Mouse (Mus musculus) CH12.LX (cell line): Measurements from ENCODE around the gene Rfxap. TPM values are rescaled to one million over a fixed set of nuclear protein-coding genes. Genes with fewer than 3 reads are reported as not detected.
"Not testable (repeated sequence)": the region's sequence is repeated elsewhere in the genome, so short reads cannot be mapped to it uniquely, and the experiment has no call there.

Experiments
- DNase-seq: peaks from one replicate; pipeline ENCODE4 v3.0.0-alpha.2; 2013; ENCODE audit errors: extremely low read depth
- H3K27ac ChIP-seq: 2 replicates; pipeline ENCODE4 v1.5.1; 2012; ENCODE audit warnings: low read depth, mild to moderate bottlenecking, control low read depth, moderate library complexity; ENCODE audit not compliant: insufficient read depth
- H3K27me3 ChIP-seq: replicated peaks from 2 replicates; pipeline ENCODE3; 2012; ENCODE audit warnings: inconsistent platforms
- H3K36me3 ChIP-seq, 2 experiments: replicated peaks in 1 of 2; 2 replicates each; pipeline versions ENCODE3 to v1.6.1; 2012; ENCODE audit warnings: inconsistent platforms in 1 of 2, low read length in 1 of 2, mild to moderate bottlenecking in 1 of 2, mixed read lengths in 1 of 2, moderate library complexity in 1 of 2; ENCODE audit not compliant: control insufficient read depth in 1 of 2, insufficient read depth in 1 of 2
- H3K4me1 ChIP-seq, 2 experiments: 2 replicates each; pipeline ENCODE4 v1.6.1; 2012; ENCODE audit warnings: inconsistent platforms in 1 of 2, moderate library complexity in 1 of 2; ENCODE audit not compliant: insufficient read depth in 2 of 2, control insufficient read depth in 1 of 2
- H3K4me2 ChIP-seq: 2 replicates; pipeline ENCODE4 v1.6.1; 2012; ENCODE audit warnings: low read depth, mild to moderate bottlenecking, control low read depth; ENCODE audit not compliant: poor library complexity, insufficient read depth, severe bottlenecking
- H3K4me3 ChIP-seq, 3 experiments: fragments of 150-350 bp in 1 of 3; sonication (generic) in 1 of 3; replicated peaks in 1 of 3; 2 replicates each; pipeline versions ENCODE3 to v1.5.1; 2011 to 2012; ENCODE audit warnings: low read depth in 2 of 3, low read length in 2 of 3, mild to moderate bottlenecking in 2 of 3, moderate library complexity in 2 of 3, control low read depth in 1 of 3, improper control_type of control experiment in 1 of 3, inconsistent platforms in 1 of 3, mixed read lengths in 1 of 3; ENCODE audit not compliant: poor library complexity in 1 of 3
- H3K79me2 ChIP-seq: replicated peaks from 2 replicates; pipeline ENCODE4 v1.6.1; 2012; ENCODE audit warnings: mild to moderate bottlenecking, moderate library complexity; ENCODE audit not compliant: control insufficient read depth, poor library complexity, insufficient read depth, severe bottlenecking; ENCODE audit errors: extremely low read depth
- H3K9ac ChIP-seq: 2 replicates; pipeline ENCODE4 v1.6.1; 2012; ENCODE audit warnings: low read depth, mild to moderate bottlenecking, control low read depth, moderate library complexity; ENCODE audit not compliant: insufficient read depth
- H3K9me3 ChIP-seq: replicated peaks from 2 replicates; pipeline ENCODE3; 2012; ENCODE audit warnings: low read length, inconsistent platforms, mixed read lengths
- CTCF ChIP-seq, 2 experiments: IDR thresholded peaks in 1 of 2; conservative IDR thresholded peaks in 1 of 2; 2 replicates each; pipeline ENCODE4 v1.5.1; 2011 to 2012; ENCODE audit warnings: low read depth in 2 of 2, low read length in 2 of 2, improper control_type of control experiment in 1 of 2, inconsistent platforms in 1 of 2, mild to moderate bottlenecking in 1 of 2, moderate library complexity in 1 of 2
- HCFC1 ChIP-seq: IDR thresholded peaks from 2 replicates; pipeline ENCODE4 v1.6.1; 2012; ENCODE audit warnings: low read depth, mild to moderate bottlenecking, inconsistent platforms, low read length, improper control_type of control experiment
- IRF4 ChIP-seq: IDR thresholded peaks from 2 replicates; pipeline ENCODE4 v1.6.1; 2014; ENCODE audit warnings: low read depth, mild to moderate bottlenecking, inconsistent platforms, low read length, improper control_type of control experiment
- MAZ ChIP-seq: IDR thresholded peaks from 2 replicates; pipeline ENCODE4 v1.6.1; 2012; ENCODE audit warnings: low read depth, mild to moderate bottlenecking, inconsistent platforms, low read length, improper control_type of control experiment, moderate library complexity
- MXI1 ChIP-seq: IDR thresholded peaks from 2 replicates; pipeline ENCODE4 v1.6.1; 2011; ENCODE audit warnings: mild to moderate bottlenecking, low read depth, low read length, improper control_type of control experiment
- MYC ChIP-seq: IDR thresholded peaks from 2 replicates; pipeline ENCODE4 v1.6.1; 2011; ENCODE audit warnings: low read depth, mild to moderate bottlenecking, improper control_type of control experiment, low read length
- PAX5 ChIP-seq: IDR thresholded peaks from 2 replicates; pipeline ENCODE4 v1.6.1; 2012; ENCODE audit warnings: low read length, inconsistent platforms, mixed read lengths
- RAD21 ChIP-seq: IDR thresholded peaks from 2 replicates; pipeline ENCODE4 v1.6.1; 2011; ENCODE audit warnings: low read depth, mild to moderate bottlenecking, low read length, improper control_type of control experiment, moderate library complexity
- SIN3A ChIP-seq: IDR thresholded peaks from 2 replicates; pipeline ENCODE4 v1.6.1; 2012; ENCODE audit warnings: low read length, improper control_type of control experiment, inconsistent platforms
- USF2 ChIP-seq: conservative IDR thresholded peaks from 2 replicates; pipeline ENCODE4 v1.6.1; 2011; ENCODE audit warnings: low read depth, low read length, improper control_type of control experiment
- ZC3H11A ChIP-seq: IDR thresholded peaks from 2 replicates; pipeline ENCODE4 v1.6.1; 2012; ENCODE audit warnings: low read depth, mild to moderate bottlenecking, inconsistent platforms, low read length, improper control_type of control experiment
- ZKSCAN1 ChIP-seq: IDR thresholded peaks from 2 replicates; pipeline ENCODE4 v1.6.1; 2012; ENCODE audit warnings: low read depth, inconsistent platforms, low read length, improper control_type of control experiment, borderline replicate concordance
- ZMIZ1 ChIP-seq: IDR thresholded peaks from 2 replicates; pipeline ENCODE4 v1.6.1; 2012; ENCODE audit warnings: low read depth, mild to moderate bottlenecking, inconsistent platforms, low read length, improper control_type of control experiment
- dilution Hi-C: fragments of 300-500 bp; cut with MboI; formaldehyde crosslinking; loops from 2 replicates; pipeline ENCODE4 v1.14.3; 2020; ENCODE audit warnings: low sequenced_read_pairs; ENCODE audit not compliant: extremely low pct_unique_long_range_greater_than_20kb, extremely low pct_ligation_motif_present
- in situ Hi-C: fragments of 300-500 bp; cut with MboI; formaldehyde crosslinking; loops from 3 replicates; pipeline ENCODE4 v1.14.3; 2019; ENCODE audit warnings: low sequenced_read_pairs, low pct_ligation_motif_present, low pct_unique_long_range_greater_than_20kb, mixed read lengths
- polyA plus RNA-seq: library from polyadenylated mRNA; unstranded; fragments of >175 nt; gene quantifications from 2 replicates; pipeline ENCODE4 v1.2.1, GENCODE M21; 2012; ENCODE audit warnings: low read depth; ENCODE audit not compliant: insufficient read length
- total RNA-seq, 2 experiments: library from RNA; depleted of rRNA; stranded (reverse); fragments of 300-350 nt in 1 of 2; fragments of >200 nt in 1 of 2; gene quantifications; 2 replicates each; pipeline ENCODE4 v1.2.3; 2012 to 2014

Rfxap gene
- total and polyA plus RNA-seq, 3 experiments = 25.8 to 38.8 (median 27.9) TPM

DNA sequence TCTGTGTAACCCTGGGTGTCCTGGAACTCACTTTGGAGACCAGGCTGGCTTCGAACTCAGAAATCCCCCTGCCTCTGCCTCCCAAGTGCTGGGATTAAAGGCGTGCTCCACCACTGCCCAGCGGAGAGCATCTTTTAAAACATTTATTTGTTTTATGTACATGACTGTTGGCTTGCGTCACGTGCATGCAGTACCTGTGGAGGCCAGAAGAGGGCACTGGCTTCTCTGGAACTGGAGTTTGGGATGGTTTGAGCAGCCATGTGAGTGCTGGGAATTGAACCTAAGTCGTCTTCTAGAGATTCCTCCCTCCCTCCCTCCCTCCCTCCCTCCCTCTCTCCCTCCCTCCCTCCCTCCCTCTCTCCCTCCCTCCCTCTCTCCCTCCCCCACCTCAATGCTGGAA is 42.1 kb downstream of the Rfxap start:
- not testable (repeated sequence) for H3K27ac ChIP-seq, H3K27me3 ChIP-seq, H3K36me3 ChIP-seq
- TF ChIP-seq CTCF (conservative IDR thresholded peaks at IDR 0.05 in 1 of 2, IDR thresholded peaks at IDR 0.05 in 1 of 2; ENCODE audit: low read depth in 2 of 2, low read length in 2 of 2) = 0 out of 4 replicates have a peak, but pooled peaks of 1 of the 2 experiments have one; percentile 17
- TF ChIP-seq, all 38 proteins: peak for 1; not testable (repeated sequence) for 37
- dilution Hi-C loops, H3K4me1 ChIP-seq, H3K4me2 ChIP-seq, H3K9me3 ChIP-seq, H3K4me3 ChIP-seq, in situ Hi-C loops, H3K9ac ChIP-seq, DNase-seq, H3K79me2 ChIP-seq: not testable (repeated sequence)

DNA sequence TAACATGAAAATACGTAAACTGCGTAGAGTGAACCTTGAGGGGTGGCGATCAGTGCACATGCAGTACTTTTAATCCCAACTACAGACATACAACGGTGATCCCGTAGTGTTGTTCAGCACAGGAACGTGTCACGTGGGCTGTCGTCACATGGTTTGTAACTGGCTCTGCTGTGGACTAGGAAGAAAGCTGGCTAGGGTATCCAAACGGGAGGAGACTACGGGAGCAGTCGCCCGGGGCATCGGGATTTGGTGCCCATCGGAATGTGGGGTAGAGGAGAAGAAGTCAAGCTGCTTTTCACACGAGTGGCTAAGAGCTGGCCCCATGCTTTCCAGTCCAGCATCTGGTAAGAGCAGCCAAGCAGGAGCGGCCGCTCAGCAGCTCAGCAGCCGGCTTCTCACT is 43.2 kb downstream of the Rfxap start:
- dilution Hi-C loops = no loop called here
- Histone ChIP-seq H3K36me3 (no peaks in the 10 kb centered on the region), H3K4me2 (no peak overlapping the region)

DNA sequence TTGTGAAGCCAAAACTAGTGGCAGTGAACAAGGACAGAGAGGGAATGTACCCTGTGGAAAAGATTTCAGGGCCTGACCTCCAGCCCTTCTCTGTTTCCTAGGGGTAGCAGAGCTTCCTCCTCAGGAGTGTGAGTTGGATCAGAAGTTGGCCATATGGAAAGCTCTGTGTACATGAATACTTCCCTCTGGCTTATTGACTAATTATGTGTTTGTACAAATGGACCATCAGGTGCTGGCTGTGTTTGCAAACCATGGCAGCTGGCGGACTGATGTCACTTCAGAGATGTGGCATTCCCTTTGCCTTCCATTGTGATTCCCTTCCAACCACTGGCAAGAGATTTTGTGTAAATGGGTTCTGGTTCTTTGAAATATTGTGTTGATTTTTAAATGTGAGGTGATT is 46.3 kb downstream of the Rfxap start:
- no peaks in the 10 kb centered on the region for H3K9me3 ChIP-seq

More for the DNA sequence above, 43.2 kb downstream of the Rfxap start:
- no peak overlapping the region for H3K9ac ChIP-seq
- DNase-seq = no peak
- no peaks in the 10 kb centered on the region for H3K4me1 ChIP-seq
- H3K4me3 ChIP-seq = no peak overlapping the region
- H3K9me3 ChIP-seq = no peaks in the 10 kb centered on the region
- in situ Hi-C loops = no loop called here
- H3K27me3 ChIP-seq = no peaks in the 10 kb centered on the region
- no peak for TF ChIP-seq ZC3H11A
- TF ChIP-seq RAD21 = no peak
- no peak for TF ChIP-seq MYC
- TF ChIP-seq MAZ = no peak
- TF ChIP-seq IRF4 = no peak
- TF ChIP-seq PAX5 = no peak
- TF ChIP-seq ZKSCAN1 = no peak
- TF ChIP-seq MXI1 = no peak
- no peak for TF ChIP-seq ZMIZ1
- TF ChIP-seq HCFC1 = no peak
- no peak for TF ChIP-seq SIN3A
- TF ChIP-seq USF2 = no peak
- TF ChIP-seq, all 38 proteins: peak for 0
- no peak overlapping the region for H3K27ac ChIP-seq
- no peaks in the 10 kb centered on the region for H3K79me2 ChIP-seq

More for the DNA sequence above, 46.3 kb downstream of the Rfxap start:
- in situ Hi-C loops (no loop called here), dilution Hi-C loops (no loop called here)
- DNase-seq = no peak
- no peaks in the 10 kb centered on the region for H3K36me3 ChIP-seq
- TF ChIP-seq RAD21 = no peak
- TF ChIP-seq MYC = no peak
- no peak overlapping the region for H3K27ac ChIP-seq
- H3K4me3 ChIP-seq = no peak overlapping the region
- no peak overlapping the region for H3K9ac ChIP-seq
- no peaks in the 10 kb centered on the region for H3K4me1 ChIP-seq
- H3K4me2 ChIP-seq = no peak overlapping the region
- no peaks in the 10 kb centered on the region for H3K27me3 ChIP-seq
- no peaks in the 10 kb centered on the region for H3K79me2 ChIP-seq
